Mouse (Mus musculus) midbrain, postnatal 0 days (tissue): Measurements from ENCODE around the gene Pomc. TPM values are rescaled to one million over a fixed set of nuclear protein-coding genes. Genes with fewer than 3 reads are reported as not detected.
A peak's percentile ranks its signal among the peaks of the same experiment; 100 is the strongest.

Experiments used
- ATAC-seq: fragments of 200-750 bp; cut with Nextera tagmentation; 2 replicates; pipeline ENCODE4 v1.8.0; 2017; ENCODE audit warnings: moderate number of reproducible peaks, mild to moderate bottlenecking, moderate TSS enrichment, moderate library complexity; ENCODE audit not compliant: low FRiP score
- DNase-seq: peaks from one replicate; pipeline ENCODE4 v3.0.0-alpha.2; 2015; ENCODE audit warnings: low spot score
- H3K27ac ChIP-seq: fragments of 300-500 bp; sonication (generic); 2 replicates; pipeline ENCODE4 v1.5.1; 2014; ENCODE audit warnings: low read depth, mild to moderate bottlenecking, low read length, mixed read lengths
- H3K27me3 ChIP-seq: fragments of 300-500 bp; sonication (generic); 2 replicates; pipeline ENCODE4 v1.6.1; 2014; ENCODE audit warnings: low read length, control low read depth, mixed read lengths; ENCODE audit not compliant: insufficient read depth
- H3K36me3 ChIP-seq: fragments of 300-500 bp; sonication (generic); 2 replicates; pipeline ENCODE4 v1.6.1; 2014; ENCODE audit warnings: low read length, control low read depth, mixed read lengths; ENCODE audit not compliant: insufficient read depth
- H3K4me1 ChIP-seq: fragments of 300-500 bp; sonication (generic); 2 replicates; pipeline ENCODE4 v1.6.1; 2014; ENCODE audit warnings: mild to moderate bottlenecking, control low read depth, antibody characterized with exemption, low read length, mixed read lengths; ENCODE audit not compliant: insufficient read depth
- H3K4me2 ChIP-seq: fragments of 300-500 bp; sonication (generic); 2 replicates; pipeline ENCODE4 v1.6.1; 2014; ENCODE audit warnings: low read depth, mild to moderate bottlenecking, low read length, mixed read lengths; ENCODE audit not compliant: poor library complexity, severe bottlenecking
- H3K4me3 ChIP-seq: fragments of 300-500 bp; sonication (generic); 2 replicates; pipeline ENCODE4 v1.5.1; 2014; ENCODE audit warnings: low read depth, mild to moderate bottlenecking, low read length, moderate library complexity
- H3K9ac ChIP-seq: fragments of 300-500 bp; sonication (generic); replicated peaks from 2 replicates; pipeline ENCODE4 v1.6.1; 2014; ENCODE audit warnings: mild to moderate bottlenecking, low read length, moderate library complexity, mixed read lengths; ENCODE audit not compliant: poor library complexity, severe bottlenecking
- H3K9me3 ChIP-seq: fragments of 300-500 bp; sonication (generic); 2 replicates; pipeline ENCODE4 v1.6.1; 2016; ENCODE audit warnings: low read length, control low read depth
- CTCF ChIP-seq: IDR thresholded peaks from 2 replicates; pipeline ENCODE4 v1.5.1; 2016; ENCODE audit warnings: antibody characterized with exemption, mild to moderate bottlenecking
- WGBS: fragments of 180-500 bp; shearing (Covaris S2); extraction: QIAGEN DNeasy Blood & Tissue Kit; methylation state at CpG from one replicate; pipeline ENCODE4 v1.1.7; 2014; 5-methylcytosine and 5-hydroxymethylcytosine counted together
- polyA plus RNA-seq: library from polyadenylated mRNA; unstranded; fragments of >200 nt; fragmentation: Nextera tagmentation; extraction: Ambion mirVana; gene quantifications from 2 replicates; pipeline ENCODE4 v1.2.1, GENCODE M21; 2015
- total RNA-seq: library from RNA; depleted of rRNA; stranded (reverse); fragments of >200 nt; gene quantifications from 2 replicates; pipeline ENCODE4 v1.2.3, GENCODE M21; 2014

Pomc gene
- total and polyA plus RNA-seq, 2 experiments from 2014 or later, result 2.2 to 9.8 TPM

DNA sequence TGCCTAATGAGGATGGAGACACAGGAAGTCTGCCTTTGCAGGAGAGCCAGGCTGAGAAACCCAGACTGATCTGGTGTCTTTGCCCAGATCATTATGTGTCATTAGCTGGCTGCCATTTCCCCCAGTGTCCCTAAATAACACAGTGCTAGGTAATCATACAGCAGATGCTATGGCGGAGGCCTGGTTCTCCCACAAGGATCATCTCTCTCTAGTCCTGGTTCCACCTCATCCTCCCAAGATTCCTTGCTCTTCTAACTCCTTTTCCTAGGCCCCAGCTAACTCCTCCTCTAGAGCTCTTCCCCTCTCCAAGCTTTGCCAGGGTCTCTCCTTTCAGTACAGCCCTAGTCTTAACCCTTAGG lies 26.2 kb downstream of the Pomc start:
- peak; percentile 5; the same call in 1 of the 2 replicates for ATAC-seq
- Histone ChIP-seq H3K4me1 (peaks cover 4% of the 10 kb centered on the region; the same call in 1 of the 2 replicates), H3K9ac (no peak overlapping the region), H3K27ac (peak overlapping the region; percentile 74; the same call in 1 of the 2 replicates), H3K36me3 (peaks cover 27% of the 10 kb centered on the region), H3K27me3 (no peaks in the 10 kb centered on the region), H3K4me2 (peak overlapping the region; percentile 68), H3K9me3 (no peaks in the 10 kb centered on the region), H3K4me3 (peak overlapping the region; percentile 34; the same call in 1 of the 2 replicates)
- TF ChIP-seq CTCF, result no peak
- DNase-seq, result peak; percentile 6
- WGBS, result 79% methylated on average over 1 of the region's 1 CpGs

DNA sequence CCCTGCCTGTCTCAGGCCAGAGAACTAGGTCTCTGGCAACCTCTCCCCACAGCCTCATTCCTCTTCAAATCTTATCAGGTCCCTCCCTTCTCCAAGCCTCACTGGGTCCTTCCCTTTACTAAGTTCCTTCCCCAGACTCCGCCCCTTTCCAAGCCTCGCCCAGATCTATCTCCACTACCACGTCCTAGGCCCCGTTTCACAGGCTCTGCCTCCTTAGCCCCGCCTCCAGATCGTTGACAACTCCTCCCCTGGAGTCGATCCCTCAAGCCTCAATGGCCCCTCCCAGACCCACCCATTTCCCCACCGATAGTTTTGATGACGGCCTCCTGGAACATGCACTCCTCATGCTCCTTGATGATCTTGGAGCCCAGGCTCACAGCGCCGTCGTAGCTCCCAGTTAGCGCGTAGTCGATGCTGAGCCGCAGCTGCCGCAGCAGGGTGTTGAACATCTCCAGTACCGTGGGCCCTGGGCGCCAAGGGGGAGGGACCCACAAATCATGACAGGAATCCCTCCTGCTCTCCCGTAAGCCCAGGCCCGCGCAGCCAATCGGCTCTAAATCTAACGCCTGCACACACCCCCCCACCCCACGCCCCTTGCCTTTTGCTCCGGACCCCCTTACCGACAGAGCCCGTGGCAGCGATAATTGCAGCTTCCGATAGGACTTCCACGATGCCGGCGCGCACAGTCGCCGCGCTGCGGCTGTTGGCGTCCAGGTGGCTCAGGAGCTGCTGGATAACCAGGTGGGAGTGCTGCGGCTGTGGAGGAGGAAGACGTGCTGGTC lies 26.8 kb downstream of the Pomc start:
- Histone ChIP-seq H3K4me2 (peak overlapping the region; percentile 68), H3K9me3 (no peaks in the 10 kb centered on the region), H3K27ac (peak overlapping the region; percentile 74), H3K4me3 (peak overlapping the region; percentile 34), H3K27me3 (no peaks in the 10 kb centered on the region), H3K4me1 (peaks cover 4% of the 10 kb centered on the region; the same call in 1 of the 2 replicates), H3K36me3 (peaks cover 21% of the 10 kb centered on the region), H3K9ac (peak overlapping the region; percentile 55)
- no peak for TF ChIP-seq CTCF
- DNase-seq, result peak; percentile 92
- WGBS, result 2% methylated on average over 40 of the region's 41 CpGs
- peak; percentile 77 for ATAC-seq

DNA sequence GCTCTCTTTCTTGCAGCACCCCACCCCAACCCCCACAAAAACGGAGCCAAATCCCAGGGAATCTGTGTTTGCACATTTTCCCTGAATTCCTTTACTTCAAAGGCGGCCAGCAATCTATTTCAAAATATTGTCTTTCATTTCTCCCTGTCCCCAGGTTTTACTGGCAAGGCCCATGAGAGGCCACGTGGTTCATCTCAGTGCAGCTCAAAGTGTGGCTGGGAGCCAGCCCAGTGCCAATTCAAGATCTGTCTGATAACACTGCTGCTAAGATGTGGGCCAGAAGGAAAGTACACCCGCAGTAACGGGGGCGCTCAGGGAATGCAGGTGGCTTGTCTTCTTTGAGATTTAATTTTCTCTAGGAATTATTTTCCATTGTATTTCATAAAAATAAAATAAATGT lies 27.5 kb downstream of the Pomc start:
- DNase-seq (peak; percentile 71), ATAC-seq (no peak)
- Histone ChIP-seq H3K9ac (peak overlapping the region; percentile 55), H3K9me3 (no peaks in the 10 kb centered on the region), H3K36me3 (peaks cover 14% of the 10 kb centered on the region; the same call in 1 of the 2 replicates), H3K4me1 (peaks cover 4% of the 10 kb centered on the region; the same call in 1 of the 2 replicates), H3K4me3 (peak overlapping the region; percentile 34), H3K4me2 (peak overlapping the region; percentile 68), H3K27ac (peak overlapping the region; percentile 74), H3K27me3 (no peaks in the 10 kb centered on the region)
- WGBS, result 14% methylated on average over 6 of the region's 6 CpGs
- TF ChIP-seq CTCF, result no peak

DNA sequence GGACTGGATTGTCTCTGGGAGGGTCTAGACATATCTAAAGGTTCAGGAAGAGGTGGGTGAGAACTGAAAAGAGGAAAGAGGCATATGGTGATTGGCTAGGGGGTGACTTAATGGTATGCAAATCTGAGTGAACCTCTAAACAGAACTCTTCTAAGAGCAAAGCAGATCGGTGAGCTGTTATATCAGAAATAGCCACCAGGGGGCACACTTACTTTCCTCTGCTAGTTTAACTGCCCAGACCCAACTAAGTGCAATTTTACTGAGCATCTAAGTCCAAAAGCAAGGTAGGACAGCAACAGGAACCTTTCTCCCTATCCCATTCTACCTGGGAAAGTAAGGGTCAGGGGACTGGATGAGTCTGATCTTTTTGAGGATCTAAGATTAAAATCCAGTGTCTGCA lies 29.0 kb downstream of the Pomc start:
- H3K27ac ChIP-seq, result no peak overlapping the region
- H3K4me1 ChIP-seq, result peaks cover 4% of the 10 kb centered on the region; the same call in 1 of the 2 replicates
- no peak overlapping the region for H3K9ac ChIP-seq
- peak; percentile 86 for TF ChIP-seq CTCF
- DNase-seq, result peak; percentile 92
- H3K27me3 ChIP-seq, result no peaks in the 10 kb centered on the region
- no peak for ATAC-seq
- H3K4me2 ChIP-seq, result no peak overlapping the region
- H3K9me3 ChIP-seq, result no peaks in the 10 kb centered on the region
- H3K36me3 ChIP-seq, result peaks cover 8% of the 10 kb centered on the region; the same call in 1 of the 2 replicates
- WGBS, result 3% methylated on average over 1 of the region's 1 CpGs
- H3K4me3 ChIP-seq, result no peak overlapping the region

DNA sequence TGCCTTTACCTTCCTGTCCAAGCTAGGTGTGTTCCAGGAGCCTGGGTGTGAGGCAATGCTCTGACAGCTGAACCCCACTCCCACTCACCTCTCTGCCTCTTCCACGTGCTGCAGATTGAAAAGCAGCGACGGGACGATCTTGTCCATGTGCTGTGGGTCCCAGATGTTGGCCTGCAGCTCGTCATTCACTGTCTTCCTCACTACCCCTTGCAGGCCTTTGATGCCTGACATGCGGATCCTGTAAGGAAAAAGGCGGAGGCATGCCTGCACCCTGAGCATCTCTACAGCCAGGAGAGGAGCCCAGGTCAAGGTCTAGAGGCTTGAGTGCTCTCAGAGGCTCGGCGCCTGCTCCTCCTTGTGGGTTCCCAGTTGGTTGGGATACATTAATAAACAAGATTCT lies 29.7 kb downstream of the Pomc start:
- no peak overlapping the region for H3K4me3 ChIP-seq
- no peak overlapping the region for H3K9ac ChIP-seq
- WGBS, result 89% methylated on average over 9 of the region's 9 CpGs
- no peaks in the 10 kb centered on the region for H3K9me3 ChIP-seq
- H3K4me2 ChIP-seq, result no peak overlapping the region
- H3K27ac ChIP-seq, result no peak overlapping the region
- ATAC-seq (no peak), DNase-seq (no peak)
- peaks cover 4% of the 10 kb centered on the region; the same call in 1 of the 2 replicates for H3K4me1 ChIP-seq
- no peak for TF ChIP-seq CTCF
- H3K36me3 ChIP-seq, result peaks cover 5% of the 10 kb centered on the region; the same call in 1 of the 2 replicates
- H3K27me3 ChIP-seq, result no peaks in the 10 kb centered on the region

DNA sequence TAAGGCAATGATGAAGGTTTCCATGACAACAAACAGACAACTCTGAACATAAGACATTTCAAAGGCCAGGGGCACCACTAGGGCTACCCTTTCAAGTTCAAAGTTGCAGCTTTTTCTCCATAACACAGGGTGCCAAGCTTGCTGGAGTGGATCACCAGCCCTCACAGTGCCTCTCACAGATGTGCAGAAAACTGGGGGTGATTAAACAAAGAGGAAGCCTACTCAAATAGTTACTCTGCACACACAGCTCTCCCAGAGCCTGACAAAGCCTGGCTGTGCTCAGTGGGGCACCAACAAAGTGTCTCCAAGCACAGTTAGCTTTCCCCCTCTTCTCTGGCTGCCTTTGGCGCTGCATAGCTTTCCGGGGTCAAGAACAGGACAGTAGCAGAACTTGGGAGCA lies 35.2 kb downstream of the Pomc start:
- H3K36me3 ChIP-seq, result 0 out of 2 replicates have a peak, but pooled peaks cover 2% of the 10 kb centered on the region
- H3K4me1 ChIP-seq, result no peaks in the 10 kb centered on the region
- no peak overlapping the region for H3K27ac ChIP-seq
- ATAC-seq, result no peak
- H3K9me3 ChIP-seq, result no peaks in the 10 kb centered on the region
- H3K9ac ChIP-seq, result no peak overlapping the region
- TF ChIP-seq CTCF, result no peak
- no peak for DNase-seq
- no peak overlapping the region for H3K4me2 ChIP-seq
- WGBS, result 54% methylated on average over 2 of the region's 2 CpGs
- H3K4me3 ChIP-seq, result no peak overlapping the region
- no peaks in the 10 kb centered on the region for H3K27me3 ChIP-seq
